Mouse (Mus musculus) heart, adult 11 months (tissue): ENCODE data around the gene Cptp.

Experiments
- DNase-seq: peaks from one replicate; pipeline ENCODE4 v3.0.0; 2022

Gene Cptp

GRCm38 (mm10) chr4:155869317-155870033 lies at the start of gene Cptp, which contains the start of gene Ints11:
Cptp (minus strand) TSS chr4:155869440.
Ints11 (plus strand) TSS chr4:155869546.
- DNase-seq = peak; percentile 100

- peak; percentile 82 for DNase-seq
Measured at GRCm38 (mm10) chr4:155908751-155909150, 39.5 kb upstream of the Cptp start.

GRCm38 (mm10) chr4:155908281-155908680 lies 39.0 kb upstream of the Cptp start:
- peak; percentile 78 for DNase-seq

GRCm38 (mm10) chr4:155907003-155907402 lies 37.8 kb upstream of the Cptp start:
- peak; percentile 80 for DNase-seq

- DNase-seq = no peak
Measured at GRCm38 (mm10) chr4:155906125-155906524, 36.9 kb upstream of the Cptp start.

GRCm38 (mm10) chr4:155905634-155906033 lies 36.4 kb upstream of the Cptp start:
- DNase-seq = peak; percentile 81

- DNase-seq = peak; percentile 85
Measured at GRCm38 (mm10) chr4:155904318-155905102, 35.3 kb upstream of the Cptp start.

- DNase-seq = peak; percentile 88
Measured at GRCm38 (mm10) chr4:155903246-155903645, 34.0 kb upstream of the Cptp start.

- peak; percentile 95 for DNase-seq
Measured at GRCm38 (mm10) chr4:155901205-155901604, 32.0 kb upstream of the Cptp start.

- DNase-seq = peak; percentile 87
Measured at GRCm38 (mm10) chr4:155899355-155899754, 30.1 kb upstream of the Cptp start.

- peak; percentile 62 for DNase-seq
Measured at GRCm38 (mm10) chr4:155898318-155898717, 29.1 kb upstream of the Cptp start.

GRCm38 (mm10) chr4:155896461-155896860 lies 27.2 kb upstream of the Cptp start:
- peak; percentile 92 for DNase-seq

- DNase-seq = peak; percentile 91
Measured at GRCm38 (mm10) chr4:155895826-155896225, 26.6 kb upstream of the Cptp start.

GRCm38 (mm10) chr4:155895216-155895615 lies 26.0 kb upstream of the Cptp start:
- DNase-seq = peak; percentile 98

GRCm38 (mm10) chr4:155894311-155894881 lies 25.2 kb upstream of the Cptp start:
- DNase-seq = peak; percentile 99

GRCm38 (mm10) chr4:155893212-155893690 lies 24.0 kb upstream of the Cptp start:
- peak; percentile 91 for DNase-seq

- DNase-seq = no peak
Measured at GRCm38 (mm10) chr4:155892438-155893211, 23.4 kb upstream of the Cptp start.

- peak; percentile 99 for DNase-seq
Measured at GRCm38 (mm10) chr4:155892017-155892416, 22.8 kb upstream of the Cptp start.

GRCm38 (mm10) chr4:155891551-155892001 lies 22.3 kb upstream of the Cptp start, which contains the start of the genes Pusl1 and Acap3:
Pusl1 (minus strand) TSS chr4:155891781.
Acap3 (plus strand) TSS chr4:155891822.
- DNase-seq = peak; percentile 99

GRCm38 (mm10) chr4:155891011-155891471 lies 21.8 kb upstream of the Cptp start:
- no peak for DNase-seq

- DNase-seq = peak; percentile 91
Measured at GRCm38 (mm10) chr4:155889316-155889715, 20.1 kb upstream of the Cptp start.

GRCm38 (mm10) chr4:155888181-155888580 lies 18.9 kb upstream of the Cptp start:
- peak; percentile 72 for DNase-seq
